Mouse (Mus musculus) layer of hippocampus, adult 6 months (tissue): Measurements from ENCODE around the gene Col4a3bp. TPM values are rescaled to one million over a fixed set of nuclear protein-coding genes. Genes with fewer than 3 reads are reported as not detected.

Source experiments
- long read RNA-seq, 2 experiments: library from polyadenylated mRNA; unstranded; transcript quantifications; one replicate each; pipeline ENCODE4 v2.0.0; 2019 to 2020
- polyA plus RNA-seq: library from polyadenylated mRNA; unstranded; fragments of <200 nt; fragmentation: Nextera tagmentation; gene quantifications from 2 replicates; pipeline ENCODE4 v1.2.3, GENCODE M21; 2021

Col4a3bp gene
- 11.2 and 12.1 TPM in 2 replicates for polyA plus RNA-seq
- long read RNA-seq, experiment 1, full-length matches to known transcripts = 22 of 36 reads
- long read RNA-seq, experiment 1, partial matches to known transcripts = 9 of 36 reads
- long read RNA-seq, experiment 1, other reads (novel, unspliced or antisense) = 5 of 36 reads
- long read RNA-seq, experiment 2, full-length matches to known transcripts = 52 of 76 reads
- long read RNA-seq, experiment 2, partial matches to known transcripts = 17 of 76 reads
- long read RNA-seq, experiment 2, other reads (novel, unspliced or antisense) = 7 of 76 reads

GRCm38 (mm10) chr13:96542081-96542889 is at the start of gene Col4a3bp, which contains the start of gene Polk:
Gene Col4a3bp, plus strand, starts transcription at chr13:96542618.
Gene Polk, minus strand, starts transcription at chr13:96542579.

GRCm38 (mm10) chr13:96670406-96671077 is 128.1 kb downstream of the Col4a3bp start, which contains the start of gene Hmgcr:
Gene Hmgcr, minus strand, starts transcription at chr13:96670936.

Other genes with a start within 250 kb of the Col4a3bp start
- gene Poc5, start 154.3 kb upstream of the Col4a3bp start, polyA plus RNA-seq = 14.7 and 16.3 TPM in 2 replicates
- 0.13 and 0.28 TPM in 2 replicates for gene Ankdd1b, start 71.4 kb upstream of the Col4a3bp start, polyA plus RNA-seq
- gene Gm17622, start 51.9 kb upstream of the Col4a3bp start, polyA plus RNA-seq = not detected in 2 replicates
- 3.6 and 4.1 TPM in 2 replicates for gene Polk, start within 50 bp of the Col4a3bp start, polyA plus RNA-seq
- gene Hmgcr, start 128.3 kb downstream of the Col4a3bp start, polyA plus RNA-seq = 36.2 and 57.7 TPM in 2 replicates
- 0.04 and 0.06 TPM in 2 replicates for gene Ankrd31, start 205.7 kb downstream of the Col4a3bp start, polyA plus RNA-seq